Mouse (Mus musculus) hindbrain, postnatal 0 days (tissue): Measurements from ENCODE around the gene Nek1. TPM values are rescaled to one million over a fixed set of nuclear protein-coding genes. Genes with fewer than 3 reads are reported as not detected.
"Not testable (repeated sequence)": the region's sequence is repeated elsewhere in the genome, so short reads cannot be mapped to it uniquely, and the experiment has no call there.

Experiments
- ATAC-seq: fragments of 200-750 bp; cut with Nextera tagmentation; 2 replicates; pipeline ENCODE4 v1.8.0; 2017; ENCODE audit warnings: mild to moderate bottlenecking, moderate TSS enrichment, moderate library complexity
- DNase-seq: peaks from one replicate; pipeline ENCODE4 v3.0.0-alpha.2; 2015; ENCODE audit warnings: low spot score
- H3K27ac ChIP-seq: fragments of 300-500 bp; sonication (generic); 2 replicates; pipeline ENCODE4 v1.5.1; 2014; ENCODE audit warnings: mild to moderate bottlenecking
- H3K27me3 ChIP-seq: fragments of 300-500 bp; sonication (generic); 2 replicates; pipeline ENCODE4 v1.6.1; 2014; ENCODE audit warnings: low read length, mixed read lengths; ENCODE audit not compliant: insufficient read depth
- H3K36me3 ChIP-seq: fragments of 300-500 bp; sonication (generic); 2 replicates; pipeline ENCODE4 v1.6.1; 2014; ENCODE audit warnings: low read length, mixed read lengths; ENCODE audit not compliant: insufficient read depth
- H3K4me1 ChIP-seq: fragments of 300-500 bp; sonication (generic); 2 replicates; pipeline ENCODE4 v1.6.1; 2014; ENCODE audit warnings: antibody characterized with exemption, low read length, mixed read lengths; ENCODE audit not compliant: insufficient read depth
- H3K4me2 ChIP-seq: fragments of 300-500 bp; sonication (generic); 2 replicates; pipeline ENCODE4 v1.6.1; 2014; ENCODE audit warnings: low read depth, mild to moderate bottlenecking, low read length, moderate library complexity, mixed read lengths
- H3K4me3 ChIP-seq: fragments of 300-500 bp; sonication (generic); 2 replicates; pipeline ENCODE4 v1.5.1; 2014; ENCODE audit warnings: low read length
- H3K9ac ChIP-seq: fragments of 300-500 bp; sonication (generic); replicated peaks from 2 replicates; pipeline ENCODE4 v1.6.1; 2014; ENCODE audit warnings: mild to moderate bottlenecking, low read length, moderate library complexity, mixed read lengths
- H3K9me3 ChIP-seq: fragments of 300-500 bp; sonication (generic); 2 replicates; pipeline ENCODE4 v1.6.1; 2016; ENCODE audit warnings: low read length, mixed read lengths
- CTCF ChIP-seq: IDR thresholded peaks from 2 replicates; pipeline ENCODE4 v1.5.1; 2016; ENCODE audit warnings: antibody characterized with exemption, control low read depth, low read depth
- WGBS: fragments of 180-500 bp; shearing (Covaris S2); extraction: QIAGEN DNeasy Blood & Tissue Kit; methylation state at CpG from one replicate; pipeline ENCODE4 v1.1.7; 2014; 5-methylcytosine and 5-hydroxymethylcytosine counted together
- polyA plus RNA-seq: library from polyadenylated mRNA; unstranded; fragments of >200 nt; fragmentation: Nextera tagmentation; extraction: Ambion mirVana; gene quantifications from 2 replicates; pipeline ENCODE4 v1.2.1, GENCODE M21; 2015
- total RNA-seq: library from RNA; depleted of rRNA; stranded (reverse); fragments of >200 nt; gene quantifications from 2 replicates; pipeline ENCODE4 v1.2.3, GENCODE M21; 2014

The Nek1 gene
- total and polyA plus RNA-seq, 2 experiments from 2014 or later: 19.0 to 21.9 TPM

DNA sequence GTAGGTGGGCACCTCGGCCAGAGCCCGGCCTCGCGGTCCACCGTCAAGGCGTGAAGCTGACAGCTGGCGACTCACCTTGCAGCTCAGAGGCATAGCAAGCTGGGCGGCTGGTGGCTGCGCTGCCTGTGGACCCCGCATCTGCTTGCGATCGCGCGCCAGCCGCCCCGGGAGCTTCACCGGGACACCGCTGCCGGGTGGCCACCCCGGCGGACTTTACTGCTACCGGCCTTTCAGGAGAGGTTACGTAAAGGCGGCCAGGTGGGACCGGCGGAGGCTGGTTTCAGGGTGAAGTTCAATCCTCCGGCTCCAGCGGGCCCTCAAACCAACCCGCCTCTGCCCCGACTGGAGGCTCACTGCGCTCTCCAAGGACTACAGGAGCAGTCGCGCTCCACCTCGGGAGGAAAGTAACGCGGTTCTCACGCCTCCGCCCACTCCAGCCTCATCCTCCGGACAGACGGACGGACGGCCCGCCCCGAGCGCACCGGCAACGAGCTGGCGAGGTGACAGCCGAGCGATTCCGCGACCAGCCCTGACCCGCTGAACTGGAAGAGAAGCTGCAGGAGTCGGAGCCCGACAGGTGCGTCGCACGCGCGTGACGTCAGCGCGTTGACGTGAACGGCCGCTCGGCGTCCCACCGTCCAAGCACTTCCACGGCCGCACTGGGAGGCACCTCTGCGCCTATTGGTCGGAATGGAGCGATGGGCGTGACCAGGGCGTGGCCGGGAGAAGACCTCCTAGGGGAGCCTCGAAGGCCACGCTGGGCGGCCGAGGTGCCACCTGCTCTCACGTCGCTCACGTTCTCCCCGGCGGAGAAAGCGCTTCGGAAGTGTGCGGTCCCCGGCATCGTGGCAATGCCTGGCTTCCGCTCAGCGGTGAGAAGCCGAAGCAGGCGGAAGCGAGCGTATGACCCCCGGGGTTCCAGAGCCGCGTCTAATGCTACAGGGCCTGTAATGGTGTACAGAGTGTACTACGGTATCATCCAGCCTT is 10.0 kb upstream of the Nek1 start, which contains the start of gene Clcn3:
Clcn3 (minus strand) TSS at position 600 of the 987 bp plus-strand sequence.
- Histone ChIP-seq H3K9ac (peak within 1 kb of the TSS; percentile 83), H3K27ac (peak within 1 kb of the TSS; percentile 80), H3K4me2 (peak within 1 kb of the TSS; percentile 79), H3K4me3 (peak within 1 kb of the TSS; percentile 90), H3K9me3 (no peaks in the 10 kb centered on the region), H3K27me3 (no peaks in the 10 kb centered on the region), H3K36me3 (no peaks in the 10 kb centered on the region), H3K4me1 (peaks cover 11% of the 10 kb centered on the region; the same call in 1 of the 2 replicates)
- DNase-seq (peak; percentile 99), ATAC-seq (peak; percentile 100)
- 1% methylated on average over 101 of the region's 101 CpGs for WGBS
- no peak; the same call in 1 of the 2 replicates for TF ChIP-seq CTCF

DNA sequence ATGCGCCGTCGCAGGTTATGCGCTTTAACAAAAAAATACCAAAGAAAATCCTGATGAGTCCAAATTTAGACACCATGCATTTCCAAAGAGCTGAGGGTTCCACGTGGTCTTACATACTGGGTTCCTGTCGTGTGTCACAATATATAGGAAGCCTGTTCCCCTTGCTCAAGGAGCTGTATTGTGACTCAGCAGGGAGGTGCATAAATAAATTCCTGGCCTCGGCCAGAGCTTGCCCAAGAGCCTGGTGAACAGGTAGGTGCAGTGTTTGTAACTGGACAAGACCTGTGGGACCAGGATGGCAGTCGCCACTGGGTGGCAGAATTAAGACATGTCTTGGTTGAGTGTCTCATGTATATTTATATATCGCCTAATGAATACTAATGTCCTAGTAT is 9.3 kb upstream of the Nek1 start:
- peak overlapping the region; percentile 90 for H3K4me3 ChIP-seq
- peak overlapping the region; percentile 83 for H3K9ac ChIP-seq
- ATAC-seq (peak; percentile 57), DNase-seq (peak; percentile 74)
- H3K36me3 ChIP-seq: no peaks in the 10 kb centered on the region
- peak overlapping the region; percentile 79 for H3K4me2 ChIP-seq
- peaks cover 11% of the 10 kb centered on the region; the same call in 1 of the 2 replicates for H3K4me1 ChIP-seq
- no peaks in the 10 kb centered on the region for H3K9me3 ChIP-seq
- no peaks in the 10 kb centered on the region for H3K27me3 ChIP-seq
- peak; percentile 70 for TF ChIP-seq CTCF
- H3K27ac ChIP-seq: peak overlapping the region; percentile 80
- WGBS: 5% methylated on average over 9 of the region's 9 CpGs

DNA sequence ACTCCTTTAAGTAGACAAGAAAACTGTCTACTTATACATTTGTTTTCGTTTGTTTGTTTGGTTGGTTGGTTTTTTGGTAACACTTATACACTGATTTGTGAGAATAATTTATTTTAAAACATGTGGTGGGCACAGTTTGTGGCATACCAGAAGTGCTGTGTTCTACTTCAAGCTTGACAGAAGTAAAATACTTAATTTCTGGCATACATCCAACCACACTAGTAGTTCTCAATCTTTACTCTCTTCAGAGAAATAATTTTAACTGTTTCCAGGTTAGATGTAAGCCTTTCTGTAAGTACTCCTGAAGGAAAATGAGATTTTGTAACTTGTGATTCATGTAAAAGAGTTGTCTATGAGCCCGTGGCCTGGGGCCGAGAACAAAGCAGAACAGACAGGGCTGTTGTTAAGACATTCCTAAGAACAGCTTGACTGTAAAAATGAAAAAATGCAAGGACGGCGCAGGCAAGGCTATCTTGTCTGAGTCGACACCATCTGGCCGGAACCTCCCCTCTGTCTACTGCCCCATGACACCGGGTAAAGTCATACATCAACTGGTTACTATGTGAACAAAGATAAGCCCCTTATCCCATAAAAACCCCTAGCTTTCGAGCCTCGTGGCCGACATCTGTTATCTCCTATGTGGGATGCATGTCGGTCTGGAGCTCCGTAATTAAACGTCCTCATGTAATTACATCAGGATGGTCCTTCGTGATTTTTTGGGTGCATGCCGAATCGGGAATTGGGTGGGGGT is 8.6 kb upstream of the Nek1 start:
- not testable (repeated sequence) for DNase-seq, H3K27me3 ChIP-seq, H3K4me3 ChIP-seq, H3K27ac ChIP-seq, ATAC-seq, H3K9ac ChIP-seq, H3K9me3 ChIP-seq, H3K36me3 ChIP-seq, H3K4me2 ChIP-seq
- WGBS: 89% methylated on average over 17 of the region's 17 CpGs
- peaks cover 11% of the 10 kb centered on the region; the same call in 1 of the 2 replicates for H3K4me1 ChIP-seq

DNA sequence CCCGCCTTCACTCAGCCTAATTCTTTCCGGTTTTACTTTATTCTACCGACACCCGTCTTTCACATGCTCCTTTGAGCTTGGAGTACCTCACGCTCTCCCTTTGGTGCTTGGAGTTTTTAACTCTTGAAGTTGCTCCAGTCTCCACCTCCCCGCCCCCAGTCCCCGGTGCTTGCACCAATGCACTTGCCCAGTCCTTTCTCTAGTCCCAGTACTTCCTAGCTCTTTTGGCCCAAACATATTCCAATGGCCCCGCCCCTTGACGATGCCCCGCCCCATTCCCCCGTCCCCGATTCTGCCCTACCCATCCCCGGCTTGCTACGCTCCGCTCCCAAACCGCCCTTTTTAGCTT is 460 bp upstream of the Nek1 start:
- ATAC-seq (no peak), DNase-seq (no peak)
- Histone ChIP-seq H3K4me2 (peak overlapping the region; percentile 88), H3K9me3 (no peaks in the 10 kb centered on the region), H3K9ac (peak overlapping the region; percentile 72), H3K36me3 (no peaks in the 10 kb centered on the region), H3K4me3 (peak overlapping the region; percentile 91), H3K4me1 (0 out of 2 replicates have a peak, but pooled peaks cover 7% of the 10 kb centered on the region), H3K27me3 (no peaks in the 10 kb centered on the region), H3K27ac (peak overlapping the region; percentile 89)
- TF ChIP-seq CTCF: no peak
- WGBS: under 1% methylated on average over 16 of the region's 16 CpGs

DNA sequence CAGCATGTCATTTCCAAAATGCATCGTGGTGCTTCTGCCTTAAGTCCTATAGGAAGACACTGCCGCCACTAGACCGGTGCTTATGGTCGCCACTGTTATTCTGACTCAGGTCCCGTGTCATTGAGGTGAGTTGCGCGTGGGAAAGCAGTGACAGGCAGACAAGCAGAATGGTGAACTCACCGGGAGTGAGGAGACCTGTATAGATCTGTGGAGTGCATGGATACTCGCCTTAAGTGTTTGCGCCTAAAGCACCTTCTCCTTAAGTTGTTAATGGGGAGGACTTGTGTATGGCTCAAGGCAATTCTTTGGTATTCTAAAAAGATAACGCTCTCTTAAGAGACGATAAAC is 618 bp downstream of the Nek1 start:
- WGBS: 4% methylated on average over 12 of the region's 12 CpGs
- ATAC-seq: no peak
- Histone ChIP-seq H3K27me3 (no peaks in the 10 kb centered on the region), H3K4me1 (0 out of 2 replicates have a peak, but pooled peaks cover 7% of the 10 kb centered on the region), H3K36me3 (no peaks in the 10 kb centered on the region), H3K9me3 (no peaks in the 10 kb centered on the region), H3K4me2 (peak overlapping the region; percentile 88), H3K27ac (peak overlapping the region; percentile 89), H3K4me3 (peak overlapping the region; percentile 91), H3K9ac (peak overlapping the region; percentile 72)
- DNase-seq: no peak
- TF ChIP-seq CTCF: no peak

DNA sequence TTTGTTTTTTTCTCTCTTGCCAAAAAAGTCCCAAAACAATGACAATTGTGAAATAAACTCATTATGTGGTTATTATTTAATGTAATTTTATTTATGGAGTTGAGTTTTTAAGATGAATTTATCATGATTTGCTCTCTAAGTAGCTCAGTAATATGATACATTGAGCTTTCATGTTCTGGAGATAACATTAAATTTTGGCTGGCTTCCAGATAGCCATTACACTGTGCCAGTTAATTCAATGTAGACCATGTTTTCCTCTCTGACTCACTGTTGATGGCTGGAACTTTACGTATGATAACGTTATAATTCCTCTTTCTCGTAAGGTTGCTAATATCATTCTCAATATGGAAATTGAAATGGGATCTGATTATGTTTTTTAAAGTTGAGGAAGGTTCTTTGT is 3.5 kb downstream of the Nek1 start:
- DNase-seq (no peak), ATAC-seq (no peak)
- WGBS: 90% methylated on average over 3 of the region's 3 CpGs
- H3K27ac ChIP-seq: no peak overlapping the region
- no peaks in the 10 kb centered on the region for H3K36me3 ChIP-seq
- H3K4me3 ChIP-seq: no peak overlapping the region
- H3K27me3 ChIP-seq: no peaks in the 10 kb centered on the region
- no peak overlapping the region for H3K9ac ChIP-seq
- TF ChIP-seq CTCF: no peak
- no peak overlapping the region for H3K4me2 ChIP-seq
- H3K9me3 ChIP-seq: no peaks in the 10 kb centered on the region
- 0 out of 2 replicates have a peak, but pooled peaks cover 7% of the 10 kb centered on the region for H3K4me1 ChIP-seq
